Mouse (Mus musculus) forelimb bud, embryonic 11.5 days (tissue): ENCODE results near the gene Tm9sf4.

Experiments
- DNase-seq: peaks from one replicate; pipeline ENCODE4 v3.0.0-alpha.2; 2012; ENCODE audit warnings: low read depth, low spot score

The Tm9sf4 gene

DNA sequence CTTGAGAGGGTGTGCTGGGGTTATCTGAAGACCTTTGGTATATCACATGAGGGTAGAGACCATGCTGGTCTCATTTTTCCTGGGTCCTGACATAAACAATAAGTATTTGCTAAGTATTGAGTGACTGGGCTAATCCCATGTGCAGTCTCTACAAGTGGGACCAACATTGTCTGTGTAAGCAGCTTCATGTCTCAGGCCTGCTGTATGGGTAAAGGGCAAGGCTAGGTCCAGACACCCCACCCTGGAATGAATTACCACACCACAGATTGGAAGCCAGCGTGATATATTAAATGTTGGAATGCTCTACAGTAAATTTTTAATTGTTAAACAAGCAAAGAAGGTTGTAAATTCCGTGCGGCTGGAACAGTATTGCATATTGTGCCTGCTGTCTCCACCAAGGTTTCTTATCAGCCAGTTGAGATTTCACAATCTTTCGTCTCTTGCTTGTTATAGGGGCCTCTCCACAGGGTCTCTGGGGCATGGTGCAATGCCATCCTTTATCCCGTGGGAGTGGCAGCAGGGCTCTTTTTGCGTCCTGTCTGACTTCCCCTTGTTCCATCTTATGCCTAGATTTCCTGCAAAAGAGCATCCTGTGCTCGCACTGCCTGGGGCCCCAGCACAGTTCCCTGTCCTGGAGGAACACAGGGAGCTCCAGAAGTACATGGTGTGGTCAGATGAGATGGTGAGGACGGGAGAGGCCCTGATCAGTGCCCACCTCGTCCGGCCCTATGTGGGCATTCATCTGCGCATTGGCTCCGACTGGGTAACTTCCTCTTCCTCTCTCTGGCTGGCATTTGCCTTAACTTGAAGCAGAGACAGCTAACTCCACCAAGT lies 98.1 kb downstream of the Tm9sf4 start:
- no peak for DNase-seq
